Mouse (Mus musculus) T-cell, adult 2 months (primary cell): ENCODE results near the gene Unc13b.
"Not testable (repeated sequence)": the region's sequence is repeated elsewhere in the genome, so short reads cannot be mapped to it uniquely, and the experiment has no call there.

Experiments
- DNase-seq: peaks from one replicate; pipeline ENCODE4 v3.0.0; 2022; ENCODE audit warnings: low spot score

The Unc13b gene

DNA sequence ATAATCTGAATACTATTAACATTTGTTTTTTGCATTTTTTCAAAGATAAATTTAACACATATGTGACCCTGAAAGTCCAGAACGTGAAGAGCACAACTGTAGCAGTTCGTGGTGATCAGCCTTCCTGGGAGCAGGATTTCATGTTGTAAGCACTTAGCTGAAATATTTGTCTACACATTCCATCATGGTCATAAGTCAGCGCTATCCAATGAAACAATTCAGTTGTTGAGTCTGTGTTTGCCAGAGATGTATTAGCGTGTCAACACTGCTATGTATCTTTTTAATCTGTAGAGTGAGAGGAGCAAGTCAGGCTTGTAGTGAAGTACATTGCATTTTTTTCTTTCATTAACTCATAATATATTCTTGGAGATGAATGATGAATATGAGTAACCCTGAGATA is 32.4 kb downstream of the Unc13b start:
- DNase-seq, result no peak

DNA sequence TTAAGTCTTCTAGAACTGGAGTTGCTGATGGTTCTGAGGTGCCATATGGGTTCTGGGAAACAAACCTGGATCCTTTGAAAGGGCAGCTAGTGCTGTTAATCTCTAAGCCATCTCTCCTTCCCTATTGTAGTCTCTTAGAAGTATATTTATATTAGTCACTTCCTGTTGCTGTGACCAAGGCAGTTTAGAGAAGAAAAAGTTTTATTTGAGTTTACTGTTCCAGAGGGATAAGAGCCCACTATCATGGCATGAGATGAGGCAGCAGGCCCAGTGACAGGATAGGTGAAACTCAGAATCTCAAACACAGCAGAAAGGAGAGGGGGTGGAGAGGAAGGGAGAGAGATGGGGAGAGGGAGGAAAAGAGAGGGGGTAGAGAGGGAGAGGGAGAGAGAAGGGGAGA is 54.7 kb downstream of the Unc13b start:
- no peak for DNase-seq

DNA sequence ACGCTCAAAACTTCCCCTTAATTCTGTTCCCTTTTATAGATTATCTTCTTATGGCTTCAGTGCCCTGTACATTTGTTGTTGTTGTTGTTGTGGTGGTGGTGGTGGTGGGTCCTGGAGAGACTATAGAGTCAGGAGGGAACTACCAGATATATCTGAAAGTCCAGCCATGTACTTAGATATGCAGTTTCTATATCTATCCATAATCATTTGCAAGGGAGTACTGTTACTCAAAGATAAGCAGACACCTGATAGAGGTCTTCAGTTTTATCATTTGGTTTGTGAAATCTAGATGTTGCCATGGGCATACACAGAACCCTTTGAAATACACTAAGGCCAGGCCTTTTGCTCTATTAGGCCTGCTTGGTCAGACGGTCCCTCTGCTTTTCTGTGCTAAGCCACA is 55.8 kb downstream of the Unc13b start:
- DNase-seq, result no peak

DNA sequence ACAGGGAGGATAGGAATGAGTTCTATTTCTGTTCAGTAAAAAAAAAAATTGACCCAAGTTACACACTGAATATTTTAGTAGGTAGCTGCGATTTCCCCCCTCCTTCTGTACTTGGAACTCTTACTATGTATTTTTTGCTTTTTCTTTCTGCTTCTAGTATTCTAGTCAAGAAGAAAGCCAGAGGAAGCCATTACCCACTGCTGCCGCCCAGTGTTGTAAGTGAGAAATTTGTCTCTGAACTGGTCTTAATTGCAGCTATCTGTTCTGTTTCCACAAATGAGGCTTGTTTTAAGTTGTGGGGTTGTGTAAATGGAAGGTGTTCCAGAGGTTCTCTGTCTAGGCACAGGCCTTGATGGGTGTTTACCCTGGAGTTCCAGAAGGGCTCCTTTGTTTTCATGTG is 56.2 kb downstream of the Unc13b start:
- peak; percentile 5 for DNase-seq

DNA sequence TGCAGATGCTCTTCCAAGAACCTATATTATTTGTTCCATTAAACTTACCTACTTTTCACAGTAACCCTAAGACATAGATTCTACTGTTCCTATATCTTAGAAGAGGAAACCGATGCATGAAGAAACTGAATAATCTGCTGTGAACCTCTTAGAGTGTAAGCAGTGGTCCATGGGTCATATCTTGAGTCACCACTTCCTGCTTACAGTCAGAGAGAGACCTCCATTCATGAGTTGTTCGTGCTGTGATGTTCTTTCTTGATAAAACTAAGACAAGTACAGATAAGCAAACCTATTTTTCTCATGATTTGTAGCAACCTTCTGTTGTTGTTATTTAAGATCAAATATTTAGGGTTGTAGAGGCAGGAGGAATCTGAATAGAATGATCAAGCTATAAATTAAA is 57.5 kb downstream of the Unc13b start:
- DNase-seq, result no peak

DNA sequence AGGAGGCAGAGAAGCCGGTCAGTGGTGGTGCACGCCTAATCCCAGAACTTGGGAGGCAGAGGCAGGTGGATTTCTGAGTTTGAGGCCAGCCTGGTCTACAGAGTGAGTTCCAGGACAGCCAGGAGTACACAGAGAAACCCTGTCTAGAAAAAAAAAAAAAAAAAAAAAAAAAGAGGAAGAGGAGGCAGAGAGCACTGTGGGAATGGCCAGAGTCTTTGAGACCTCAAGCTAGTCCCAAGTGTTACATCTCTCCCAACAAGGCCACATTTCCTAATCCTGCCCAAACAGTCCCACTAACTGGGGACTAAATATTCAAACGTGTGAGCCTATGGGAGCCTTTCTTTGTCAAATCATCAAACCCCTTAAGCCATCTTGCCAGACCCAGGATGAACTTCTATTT is 71.0 kb downstream of the Unc13b start:
- DNase-seq, result no peak

DNA sequence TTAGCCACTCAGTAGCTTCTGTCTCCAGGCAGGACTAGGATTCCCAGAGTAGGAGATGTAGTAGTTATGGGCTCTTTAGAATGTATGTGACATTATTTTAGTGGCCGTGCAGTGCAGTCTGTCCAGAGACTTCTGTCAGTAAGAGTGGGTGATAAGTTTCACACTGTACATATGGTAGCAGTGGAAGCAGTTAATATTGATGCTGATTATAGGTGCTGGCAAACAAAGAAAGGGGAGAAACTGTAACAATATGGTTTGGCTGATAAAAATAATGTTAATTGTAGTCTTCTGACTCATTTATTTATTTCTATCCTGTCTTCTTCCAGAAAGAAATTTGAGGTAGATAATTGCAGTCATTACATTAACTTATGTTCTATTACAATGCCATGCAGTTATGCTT is 83.9 kb downstream of the Unc13b start:
- no peak for DNase-seq

DNA sequence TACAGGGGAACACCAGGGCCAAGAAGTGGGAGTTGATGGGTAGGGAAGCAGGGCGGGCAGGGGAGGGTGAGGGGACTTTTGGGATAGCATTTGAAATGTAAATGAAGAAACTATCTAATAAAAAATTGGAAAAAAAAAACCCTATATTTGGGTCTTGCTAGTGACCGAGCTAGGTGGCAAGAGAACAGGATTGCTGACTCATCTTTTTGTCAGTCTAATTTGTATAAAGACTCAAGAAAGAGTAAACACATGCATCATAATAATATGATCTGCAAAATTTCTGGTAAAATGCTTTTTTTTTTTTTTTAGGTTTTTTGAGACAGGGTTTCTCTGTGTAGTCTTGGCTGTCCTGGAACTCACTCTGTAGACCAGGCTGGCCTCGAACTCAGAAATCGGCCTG is 93.7 kb downstream of the Unc13b start:
- DNase-seq, result not testable (repeated sequence)

DNA sequence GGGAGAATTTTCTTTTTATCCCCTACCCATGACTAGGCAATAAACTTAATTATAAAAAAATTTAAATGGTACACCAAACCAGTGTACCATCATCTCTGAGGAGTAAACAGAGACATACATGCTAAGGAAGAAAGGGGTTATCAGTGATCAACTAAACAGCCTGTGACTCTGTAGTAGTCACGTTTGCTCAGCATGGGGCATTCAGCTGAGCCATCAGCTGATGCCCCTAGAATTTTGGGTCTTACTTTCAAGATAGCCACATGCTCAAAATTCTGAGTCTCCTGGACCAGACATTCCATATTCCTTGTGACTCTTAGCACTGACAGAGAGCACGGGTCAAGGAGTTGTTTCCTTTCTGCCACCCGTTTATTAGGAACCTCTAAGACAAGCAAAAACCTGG is 101.3 kb downstream of the Unc13b start:
- DNase-seq, result no peak

DNA sequence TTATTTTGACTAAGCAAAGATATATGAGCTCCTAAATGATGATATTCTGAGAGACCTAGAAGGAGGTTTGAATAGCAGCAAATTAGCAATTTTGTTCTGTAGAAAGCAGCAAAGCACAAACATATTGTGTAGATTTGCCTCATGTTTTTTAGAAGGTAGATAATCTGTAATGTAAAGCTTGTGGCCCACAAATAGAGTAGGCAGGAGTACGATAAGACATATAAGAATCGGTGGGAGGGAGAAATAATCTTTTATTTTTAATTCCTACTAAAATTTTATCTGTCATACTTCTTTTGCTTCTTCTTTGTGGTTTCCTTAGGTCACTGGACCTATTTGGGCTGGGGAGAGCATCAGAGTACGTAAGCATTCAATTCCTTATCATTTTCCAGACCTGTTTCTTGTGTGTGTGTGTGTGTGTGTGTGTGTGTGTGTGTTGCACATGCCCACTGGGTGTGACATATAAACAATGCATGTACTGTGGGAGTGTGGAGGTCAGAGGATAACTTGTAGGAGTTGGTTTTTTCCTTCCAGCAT is 102.4 kb downstream of the Unc13b start:
- DNase-seq, result no peak

DNA sequence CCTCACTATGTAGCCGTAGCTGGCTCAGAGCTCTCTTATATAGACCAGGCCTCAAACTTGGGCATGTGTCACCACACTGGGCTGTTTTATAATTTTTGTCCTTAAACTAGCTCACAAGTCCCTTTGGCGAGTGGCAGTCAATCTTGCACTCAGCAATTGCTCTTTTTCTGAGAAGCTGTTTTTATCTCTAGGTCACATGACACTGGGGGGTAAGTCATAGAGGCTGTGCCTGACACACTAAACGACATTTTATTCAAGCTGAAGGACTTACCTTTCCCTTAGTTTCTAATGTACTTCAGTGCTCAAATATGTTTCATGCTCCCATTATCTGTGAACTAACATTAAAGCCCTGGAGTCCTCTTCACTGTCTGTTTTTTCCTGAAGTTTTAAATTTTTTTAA is 104.5 kb downstream of the Unc13b start:
- no peak for DNase-seq

DNA sequence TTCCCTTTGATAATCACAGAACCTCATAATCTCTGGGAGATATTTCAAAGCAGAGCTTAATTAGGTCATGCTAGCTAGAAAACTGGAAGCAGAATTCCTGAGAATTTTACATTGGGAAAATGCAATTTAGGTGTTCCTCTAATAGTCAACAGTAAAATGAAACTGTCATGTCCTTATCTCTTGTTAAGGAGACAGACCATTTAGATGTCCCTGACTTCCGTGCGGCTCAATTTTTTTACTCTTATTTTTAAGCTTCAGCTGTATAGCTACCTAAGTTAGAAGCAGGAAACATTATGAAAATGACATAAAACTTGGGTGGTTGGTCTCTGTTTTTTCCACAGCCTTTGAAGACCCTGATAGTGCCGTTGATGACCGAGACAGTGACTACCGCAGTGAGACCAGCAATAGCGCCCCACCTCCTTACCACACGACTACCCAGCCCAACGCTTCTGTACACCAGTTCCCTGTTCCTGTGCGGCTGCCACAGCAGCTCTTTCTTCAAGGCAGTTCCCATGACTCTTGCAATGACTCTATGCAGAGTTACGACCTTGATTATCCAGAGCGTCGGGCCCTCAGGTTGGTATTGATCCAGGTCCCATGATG is 106.8 kb downstream of the Unc13b start:
- no peak for DNase-seq

DNA sequence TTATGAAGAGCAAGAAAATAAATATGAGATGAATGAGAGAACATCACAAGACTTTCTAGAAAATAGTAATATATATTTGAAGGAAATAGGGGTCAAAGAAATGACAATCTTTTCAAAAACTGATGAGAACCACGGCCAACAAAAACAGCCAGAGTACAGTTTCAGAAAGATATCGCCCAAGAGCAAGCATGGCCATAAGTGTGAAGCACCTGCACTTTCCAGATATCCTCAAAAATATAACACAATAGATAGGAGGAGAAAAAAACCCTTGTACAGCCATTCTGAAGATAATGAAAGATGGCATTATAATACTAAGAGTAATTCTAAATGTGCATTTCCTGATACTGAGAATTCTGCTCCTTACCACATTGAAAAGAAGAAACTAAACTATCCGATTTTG is 111.3 kb downstream of the Unc13b start:
- DNase-seq, result no peak

DNA sequence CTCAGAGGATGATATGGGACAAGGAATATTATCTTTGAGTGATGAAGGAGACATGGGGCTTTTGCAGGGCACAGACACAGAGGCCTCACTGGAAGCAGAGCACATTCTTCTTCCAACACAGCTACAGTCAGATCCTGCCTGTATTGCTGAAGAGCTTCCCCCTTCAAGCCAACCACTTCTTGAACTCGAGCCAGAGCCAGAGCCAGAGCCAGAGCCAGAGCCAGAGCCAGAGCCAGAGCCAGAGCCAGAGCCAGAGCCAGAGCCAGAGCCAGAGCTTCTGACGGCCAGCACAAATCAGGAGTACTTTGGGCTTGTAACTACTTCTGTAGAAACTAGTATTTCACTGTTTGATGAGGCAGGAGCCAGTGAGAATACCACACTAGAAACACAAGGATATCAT is 118.4 kb downstream of the Unc13b start:
- DNase-seq, result no peak

DNA sequence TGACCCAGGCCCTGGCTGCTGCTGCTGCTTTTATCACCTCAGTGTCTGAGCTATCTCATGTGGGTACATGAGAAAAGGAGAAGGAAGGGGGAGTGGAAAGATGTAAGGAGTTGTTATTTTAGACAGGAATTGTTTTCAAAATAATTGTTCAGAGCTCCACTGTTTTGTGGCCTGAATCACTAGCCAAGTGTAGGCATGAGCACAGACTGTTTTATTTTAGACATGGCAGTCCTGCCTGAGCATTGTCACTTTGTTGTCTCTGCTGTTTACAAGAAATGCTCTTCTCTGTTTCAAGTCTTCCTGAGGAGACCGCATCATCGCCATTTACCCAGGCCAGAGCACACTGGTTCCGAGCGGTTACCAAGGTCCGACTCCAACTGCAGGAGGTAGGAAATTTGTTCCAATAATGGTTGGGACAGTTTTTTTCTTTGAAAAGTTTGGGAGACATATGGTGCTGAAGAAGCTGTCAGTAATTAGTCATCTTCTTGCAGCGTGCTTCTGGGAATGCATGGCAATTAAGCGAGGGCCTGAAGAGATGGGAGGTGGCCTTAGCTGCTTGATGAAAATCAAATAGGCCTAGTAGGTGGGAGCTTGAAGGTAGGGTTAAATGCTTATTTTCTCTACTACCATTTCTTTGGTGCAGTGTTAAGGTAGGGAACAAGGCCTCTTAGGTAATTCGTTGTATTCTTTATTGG is 123.9 kb downstream of the Unc13b start:
- no peak for DNase-seq

DNA sequence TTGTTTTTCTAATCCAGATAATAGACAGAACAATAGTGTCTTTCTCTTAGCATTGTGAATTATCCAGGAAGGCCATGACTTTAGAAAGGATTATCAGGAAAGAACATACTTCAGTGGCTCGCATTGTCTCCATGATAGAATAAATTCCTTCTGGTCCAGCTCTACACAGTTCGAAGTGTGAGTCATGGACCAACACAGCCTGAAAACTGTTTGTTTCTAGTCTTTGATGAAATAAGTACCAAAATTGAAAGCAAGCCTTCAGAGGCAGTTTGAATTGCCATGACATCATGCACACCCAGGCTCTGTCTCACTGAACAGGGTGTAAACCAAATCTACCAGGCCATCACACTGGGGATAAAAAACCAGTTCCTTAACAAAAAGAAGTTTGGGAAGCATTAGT is 128.7 kb downstream of the Unc13b start:
- no peak for DNase-seq

DNA sequence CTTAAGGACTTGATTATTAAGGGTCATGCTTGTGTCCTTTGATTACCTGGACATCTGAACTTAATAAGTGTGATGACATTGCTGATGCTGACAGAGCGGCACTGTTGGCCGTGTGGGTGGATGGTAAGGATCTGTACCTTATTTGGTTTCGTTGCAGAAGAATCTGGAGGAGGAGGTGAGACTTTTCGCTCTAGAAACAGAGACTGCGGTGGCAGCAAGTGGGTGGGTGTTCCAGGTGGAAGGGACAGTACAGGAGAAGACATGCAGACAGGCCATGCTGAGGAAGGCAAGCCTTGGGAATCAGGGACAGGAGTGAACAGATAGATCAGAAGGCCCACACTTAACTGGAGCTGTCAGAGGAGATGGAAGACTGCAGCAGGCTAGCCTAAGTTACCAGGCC is 130.6 kb downstream of the Unc13b start:
- no peak for DNase-seq

DNA sequence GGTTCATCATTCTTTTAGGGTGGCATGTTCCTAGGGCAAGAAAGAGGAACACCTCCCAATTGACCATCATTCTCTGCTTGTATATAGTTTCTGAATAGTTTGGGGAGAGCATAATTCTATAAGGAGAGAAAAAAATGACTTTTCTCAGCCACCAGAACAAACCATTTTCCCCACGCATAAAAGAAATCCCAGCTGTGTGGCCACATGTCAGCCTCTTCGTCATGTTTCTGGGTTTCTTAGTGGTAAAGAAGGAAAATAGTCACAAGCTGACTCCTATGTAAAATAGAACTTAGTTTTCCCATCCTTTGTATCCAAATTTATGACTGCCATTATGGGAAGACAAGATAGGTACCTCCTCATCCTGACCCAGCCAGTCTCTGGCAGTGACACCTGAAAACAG is 146.2 kb downstream of the Unc13b start:
- DNase-seq, result no peak

DNA sequence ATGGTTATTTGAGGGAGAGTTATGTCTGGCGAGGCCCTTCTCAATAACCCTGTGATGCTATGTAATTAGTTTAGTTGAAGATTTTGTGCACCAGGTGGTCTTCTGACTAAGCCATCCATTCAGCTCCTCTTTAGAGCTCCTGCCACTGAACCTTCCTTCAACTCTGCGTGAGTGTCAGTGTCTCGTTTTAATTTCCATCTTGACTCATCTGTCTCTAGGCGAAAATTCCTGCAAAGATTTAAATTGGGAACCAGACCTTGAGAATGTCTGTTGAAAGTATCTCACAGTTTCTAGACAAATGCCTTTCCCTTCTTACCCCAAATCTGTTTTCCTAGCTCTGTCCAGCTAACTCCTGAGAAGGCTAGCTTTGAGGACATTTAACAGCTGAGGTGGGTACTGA is 146.8 kb downstream of the Unc13b start:
- no peak for DNase-seq

DNA sequence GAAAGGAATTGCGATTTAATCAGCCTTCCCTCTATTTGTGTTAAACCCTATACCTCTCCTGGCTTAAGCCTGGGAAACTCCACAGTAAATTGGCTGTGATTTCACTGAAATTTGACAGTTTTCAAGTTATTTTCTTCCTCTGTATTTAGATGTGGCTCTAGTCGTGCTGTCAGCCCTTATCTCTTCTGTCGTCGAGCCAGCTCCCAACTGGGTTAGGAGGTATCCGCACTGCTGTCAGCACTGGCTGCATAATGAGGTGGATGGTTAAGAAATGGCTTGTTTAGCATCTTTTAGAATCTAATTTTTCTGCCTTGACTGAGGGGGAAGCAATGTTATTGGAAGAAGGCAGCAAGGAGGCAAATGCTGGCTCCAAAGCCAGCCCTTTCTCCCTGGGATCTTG is 148.2 kb downstream of the Unc13b start:
- DNase-seq, result no peak

DNA sequence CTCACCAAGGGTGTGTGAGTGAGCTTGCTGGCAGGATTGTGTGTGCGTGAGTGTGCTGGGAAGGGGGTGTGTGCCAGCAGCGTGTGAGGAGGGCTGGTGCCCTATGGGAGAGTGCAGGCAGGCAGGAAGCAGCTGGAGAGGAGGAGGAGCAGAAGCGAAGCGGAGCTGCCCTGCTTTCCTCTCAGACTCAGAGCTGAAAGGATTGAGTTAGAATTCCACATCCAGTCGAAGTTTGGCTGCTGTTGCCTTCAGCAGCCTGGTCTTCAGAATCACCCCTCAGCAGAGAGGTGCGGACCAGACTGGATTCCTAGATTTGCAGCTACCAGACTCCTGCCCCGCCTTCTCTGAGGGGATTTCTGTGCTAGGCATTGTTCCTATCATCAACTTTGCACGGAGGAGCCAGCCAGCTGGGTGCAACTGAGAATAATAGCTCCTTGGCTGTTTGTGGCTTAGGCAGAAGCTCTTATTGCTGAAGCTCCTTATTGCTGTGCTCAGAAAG is 150.4 kb downstream of the Unc13b start:
- no peak for DNase-seq

DNA sequence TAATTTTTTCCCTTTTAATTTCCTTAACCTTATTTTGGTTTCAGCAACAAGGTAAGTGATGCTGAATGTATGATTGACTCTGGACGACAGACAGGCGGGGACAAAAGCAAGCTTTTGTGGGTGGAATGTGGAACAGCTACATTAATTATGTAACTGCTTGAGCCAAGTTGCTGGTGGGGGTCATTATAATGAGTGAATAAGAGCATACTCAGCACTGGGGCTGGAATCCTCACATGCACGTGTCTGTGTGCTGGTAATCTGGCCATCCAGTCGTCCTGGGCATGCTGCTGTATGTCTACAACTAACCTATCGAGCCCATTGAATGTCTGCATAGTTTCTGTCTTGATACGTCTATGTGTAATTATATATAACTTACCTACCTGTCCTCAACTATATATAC is 150.9 kb downstream of the Unc13b start:
- DNase-seq, result no peak

DNA sequence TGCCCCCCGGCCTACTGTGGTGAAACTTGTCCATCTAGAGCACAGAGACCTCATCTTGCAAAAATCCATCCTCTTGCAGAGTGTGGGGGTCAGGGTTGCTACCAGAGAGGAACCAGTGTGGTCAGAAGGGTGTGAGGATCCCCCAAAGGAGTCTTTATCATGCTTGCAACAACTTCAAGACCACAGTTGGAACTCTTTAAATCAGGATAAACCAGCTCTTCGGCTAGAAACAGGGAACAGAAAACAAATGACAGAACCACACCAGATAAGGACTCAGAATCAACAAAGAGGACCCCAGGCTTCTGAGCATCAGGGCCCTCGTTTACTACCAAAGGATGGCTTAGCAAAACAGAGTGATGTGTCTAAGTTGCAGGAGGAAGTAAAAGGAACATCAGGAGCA is 157.7 kb downstream of the Unc13b start:
- no peak for DNase-seq

DNA sequence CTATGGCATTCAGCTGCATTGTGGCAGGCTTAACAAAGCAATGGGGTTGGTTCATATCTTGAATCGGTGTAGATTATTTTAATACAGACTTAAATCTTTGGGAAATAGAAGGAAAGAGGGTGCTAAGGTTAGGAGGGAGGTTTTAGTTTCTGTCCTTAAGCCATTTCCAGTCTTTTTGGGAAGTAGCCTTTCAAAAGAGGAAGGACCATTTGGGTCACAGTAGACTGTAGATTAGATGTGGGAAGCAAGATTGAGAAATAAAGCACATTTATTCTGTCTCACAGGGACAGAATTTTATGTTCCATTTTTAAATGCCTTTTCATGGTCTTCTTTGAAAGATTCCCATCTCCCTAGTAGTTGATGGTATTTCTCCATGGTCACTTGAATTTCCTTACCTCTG is 159.2 kb downstream of the Unc13b start:
- no peak for DNase-seq
